ENCODE assay signal across 25 mouse cellular contexts in the genomic region with DNA sequence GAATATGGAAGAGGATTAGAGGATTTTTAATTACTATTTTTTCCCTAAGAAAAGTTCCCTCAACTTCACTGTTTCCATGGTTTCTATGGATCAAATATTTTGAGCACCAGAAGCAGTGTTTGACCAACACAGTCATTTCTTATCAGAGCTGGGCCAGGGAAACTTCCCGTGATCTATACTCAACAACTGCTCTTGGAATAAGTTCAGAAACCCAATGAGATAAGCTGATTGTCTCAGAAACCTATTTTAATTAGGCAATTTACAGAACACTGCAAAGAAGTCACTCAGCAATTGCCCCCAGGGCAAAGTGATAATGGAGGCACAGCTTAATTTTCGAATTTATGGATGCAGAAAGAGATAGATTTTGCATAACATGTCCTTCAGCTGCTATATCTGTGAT.
"Had no signal": no experiment of that assay in that cellular context is flagged by ENCODE, and none has a peak within 500 bp of the region (broad histone marks: within the 10 kb centered on the region; RNA-seq: fewer than 3 reads in every experiment).

No protein-coding gene starts in this region.

- H3K9ac ChIP-seq: heart, embryonic 12.5 days; hindbrain, embryonic 12.5 days; hindbrain, embryonic 15.5 days; intestine, embryonic 15.5 days; limb, embryonic 12.5 days had no signal

- H3K36me3 ChIP-seq: heart, embryonic 10.5 days; heart, embryonic 12.5 days; hindbrain, embryonic 10.5 days; hindbrain, embryonic 12.5 days; hindbrain, embryonic 15.5 days; intestine, embryonic 15.5 days; limb, embryonic 10.5 days; limb, embryonic 12.5 days had no signal

- ATAC-seq: inflammation-experienced regulatory T-cells, adult 6 months; intestine, embryonic 15.5 days; intestine, postnatal 0 days had no signal

- H3K4me3 ChIP-seq: gastrocnemius, adult 2 months; heart, embryonic 10.5 days; heart, embryonic 12.5 days; hindbrain, embryonic 10.5 days; hindbrain, embryonic 12.5 days; hindbrain, embryonic 15.5 days; intestine, embryonic 15.5 days; layer of hippocampus, adult 2 months; left cerebral cortex, adult 2 months; limb, embryonic 10.5 days; limb, embryonic 12.5 days had no signal

- H3K9me3 ChIP-seq: heart, embryonic 10.5 days; heart, embryonic 12.5 days; hindbrain, embryonic 10.5 days; hindbrain, embryonic 12.5 days; hindbrain, embryonic 15.5 days; intestine, embryonic 15.5 days; limb, embryonic 10.5 days; limb, embryonic 12.5 days had no signal

- H3K27me3 ChIP-seq: heart, embryonic 12.5 days; hindbrain, embryonic 12.5 days; hindbrain, embryonic 15.5 days; intestine, embryonic 15.5 days; limb, embryonic 12.5 days had no signal

- H3K4me1 ChIP-seq: heart, embryonic 10.5 days; heart, embryonic 12.5 days; hindbrain, embryonic 10.5 days; hindbrain, embryonic 12.5 days; hindbrain, embryonic 15.5 days; intestine, embryonic 15.5 days; limb, embryonic 10.5 days; limb, embryonic 12.5 days had no signal

- H3K27ac ChIP-seq: gastrocnemius, adult 2 months; heart, embryonic 10.5 days; hindbrain, embryonic 10.5 days; hindbrain, embryonic 12.5 days; hindbrain, embryonic 15.5 days; intestine, embryonic 15.5 days; layer of hippocampus, adult 2 months; left cerebral cortex, adult 2 months; limb, embryonic 10.5 days; limb, embryonic 12.5 days had no signal

- DNase-seq: gastrocnemius, adult 2 months; gastrocnemius, postnatal 10 days; gastrocnemius, postnatal 25 days; heart, adult 18-20 months; heart, postnatal 10 days; heart, postnatal 4 days; kidney, adult 18-20 months; kidney, adult 8-10 months; kidney, postnatal 10 days; kidney, postnatal 25 days; kidney, postnatal 4 days; liver had no signal

- H3K4me2 ChIP-seq: heart, embryonic 12.5 days; hindbrain, embryonic 12.5 days; hindbrain, embryonic 15.5 days; intestine, embryonic 15.5 days; limb, embryonic 12.5 days; liver, embryonic 11.5 days had no signal
